ENCODE assay signal across 29 mouse cellular contexts in genomic region chr9:61261263-61261662, GRCm38 (mm10).
A peak's percentile ranks its signal among the peaks of the same experiment; 100 is the strongest.
DNase-seq lines count a peak whose midpoint lies in the region; ATAC-seq and TF ChIP-seq lines count a peak whose summit lies in the region.
"Had no signal": no experiment of that assay in that cellular context is flagged by ENCODE, and none has a peak within 500 bp of the region (broad histone marks: within the 10 kb centered on the region; RNA-seq: fewer than 3 reads in every experiment).

No protein-coding gene starts in this region.

- peaks cover 15% of the 10 kb centered on the region for H3K9me3 ChIP-seq in limb, embryonic 13.5 days
- no peaks in the 10 kb centered on the region for H3K9me3 ChIP-seq in limb, embryonic 10.5 days (replicated peaks)
- H3K9me3 ChIP-seq in stomach, embryonic 15.5 days, result no peaks in the 10 kb centered on the region
- H3K9me3 ChIP-seq in stomach, postnatal 0 days (ENCODE audit: control insufficient read depth, low read length), result no peaks in the 10 kb centered on the region
- no peaks in the 10 kb centered on the region for H3K9me3 ChIP-seq in embryonic facial prominence, embryonic 11.5 days (replicated peaks; ENCODE audit: control insufficient read depth, low read length)
- H3K9me3 ChIP-seq: embryonic facial prominence, embryonic 15.5 days; hindbrain, embryonic 15.5 days; neural tube, embryonic 13.5 days had no signal

- H3K4me3 ChIP-seq in limb, embryonic 13.5 days, result no peak overlapping the region
- no peak overlapping the region for H3K4me3 ChIP-seq in limb, embryonic 10.5 days
- H3K4me3 ChIP-seq in stomach, embryonic 15.5 days (replicated peaks), result no peak overlapping the region
- no peak overlapping the region for H3K4me3 ChIP-seq in stomach, postnatal 0 days (ENCODE audit: low read depth, low read length)
- H3K4me3 ChIP-seq in embryonic facial prominence, embryonic 11.5 days (ENCODE audit: low read depth, low read length), result no peak overlapping the region
- H3K4me3 ChIP-seq: embryonic facial prominence, embryonic 15.5 days; forebrain, embryonic 13.5 days; heart, embryonic 10.5 days; heart, embryonic 15.5 days; hindbrain, embryonic 15.5 days; megakaryocyte, embryonic 14.5 days; neural tube, embryonic 13.5 days had no signal

- ATAC-seq in limb, embryonic 13.5 days (ENCODE audit: low FRiP score, low read depth), result 0 out of 2 replicates have a peak, but pooled peaks have one; percentile 28
- peak; percentile 40; the same call in 1 of the 2 replicates for ATAC-seq in stomach, embryonic 15.5 days (ENCODE audit: insufficient read depth, low FRiP score, low read depth)
- ATAC-seq in stomach, postnatal 0 days (ENCODE audit: low FRiP score, low TSS enrichment), result no peak
- ATAC-seq in embryonic facial prominence, embryonic 11.5 days (replicated peaks; ENCODE audit: insufficient number of reproducible peaks, low FRiP score, low TSS enrichment, low read depth), result no peak
- ATAC-seq: forebrain, embryonic 13.5 days; inflammation-experienced regulatory T-cells, adult 6 months had no signal

- no peaks in the 10 kb centered on the region for H3K36me3 ChIP-seq in limb, embryonic 13.5 days
- H3K36me3 ChIP-seq in limb, embryonic 10.5 days, result no peaks in the 10 kb centered on the region
- H3K36me3 ChIP-seq in stomach, embryonic 15.5 days, result no peaks in the 10 kb centered on the region
- no peaks in the 10 kb centered on the region for H3K36me3 ChIP-seq in stomach, postnatal 0 days (ENCODE audit: control insufficient read depth, insufficient read depth, low read length)
- H3K36me3 ChIP-seq in embryonic facial prominence, embryonic 11.5 days (replicated peaks; ENCODE audit: control insufficient read depth, insufficient read depth, low read depth, low read length), result no peaks in the 10 kb centered on the region
- H3K36me3 ChIP-seq: embryonic facial prominence, embryonic 15.5 days; heart, embryonic 10.5 days; heart, embryonic 15.5 days; hindbrain, embryonic 15.5 days; neural tube, embryonic 13.5 days had no signal

- DNase-seq in limb, embryonic 10.5 days (ENCODE audit: low spot score), result no peak
- DNase-seq in stomach, postnatal 0 days (ENCODE audit: low spot score), result no peak
- peak; percentile 34 for DNase-seq in embryonic facial prominence, embryonic 11.5 days (ENCODE audit: low spot score)
- peak; percentile 60 for DNase-seq in retina, postnatal 1 day
- DNase-seq in frontal cortex, postnatal 10 days (ENCODE audit: low spot score in 2 of 2), result no peak
- DNase-seq in kidney, adult 11 months, result no peak
- DNase-seq: adrenal gland, postnatal 25 days; B cell, adult 2 months; cerebellum, adult 11-12 months; cerebellum, postnatal 10 days; gastrocnemius, postnatal 14 days; kidney, adult 8-10 months; kidney, postnatal 14 days; layer of hippocampus, adult 9-11 months; lung, postnatal 4 days; right cerebral cortex, postnatal 14 days; thymus, adult 2 months; thymus, postnatal 4 days had no signal

- no peak for TF ChIP-seq CTCF in stomach, postnatal 0 days (IDR thresholded peaks at IDR 0.05; ENCODE audit: low read depth)

- 60% methylated on average over 6 of the region's 6 CpGs for WGBS in limb, embryonic 13.5 days
- WGBS in limb, embryonic 10.5 days, result 66% methylated on average over 6 of the region's 6 CpGs
- WGBS in stomach, embryonic 15.5 days, result 38% methylated on average over 6 of the region's 6 CpGs
- 34% methylated on average over 6 of the region's 6 CpGs for WGBS in stomach, postnatal 0 days
- 68% methylated on average over 6 of the region's 6 CpGs for WGBS in embryonic facial prominence, embryonic 11.5 days

- peaks cover 26% of the 10 kb centered on the region for H3K4me1 ChIP-seq in limb, embryonic 13.5 days
- H3K4me1 ChIP-seq in limb, embryonic 10.5 days, result peaks cover 56% of the 10 kb centered on the region
- peaks cover 25% of the 10 kb centered on the region for H3K4me1 ChIP-seq in stomach, embryonic 15.5 days
- no peaks in the 10 kb centered on the region; the same call in 1 of the 2 replicates for H3K4me1 ChIP-seq in stomach, postnatal 0 days (replicated peaks; ENCODE audit: control insufficient read depth, insufficient read depth)
- peaks cover 5% of the 10 kb centered on the region; the same call in 1 of the 2 replicates for H3K4me1 ChIP-seq in embryonic facial prominence, embryonic 11.5 days (ENCODE audit: control insufficient read depth, insufficient read depth, low read length)

- TF ChIP-seq EP300 in stomach, postnatal 0 days (optimal IDR thresholded peaks at IDR 0.05), result no peak

- H3K27ac ChIP-seq in limb, embryonic 13.5 days, result no peak overlapping the region
- H3K27ac ChIP-seq in limb, embryonic 10.5 days, result no peak overlapping the region
- no peak overlapping the region for H3K27ac ChIP-seq in stomach, embryonic 15.5 days
- H3K27ac ChIP-seq in stomach, postnatal 0 days (replicated peaks), result no peak overlapping the region
- H3K27ac ChIP-seq in embryonic facial prominence, embryonic 11.5 days (replicated peaks; ENCODE audit: low read depth, low read length), result no peak overlapping the region
- H3K27ac ChIP-seq: embryonic facial prominence, embryonic 15.5 days; forebrain, embryonic 13.5 days; heart, embryonic 10.5 days; heart, embryonic 15.5 days; hindbrain, embryonic 15.5 days had no signal

- 0 out of 2 replicates have a peak, but pooled peaks cover 7% of the 10 kb centered on the region for H3K27me3 ChIP-seq in limb, embryonic 13.5 days
- H3K27me3 ChIP-seq in limb, embryonic 10.5 days (ENCODE audit: low read depth, poor library complexity, severe bottlenecking), result peaks cover 56% of the 10 kb centered on the region
- H3K27me3 ChIP-seq in stomach, embryonic 15.5 days (replicated peaks), result no peaks in the 10 kb centered on the region
- no peaks in the 10 kb centered on the region for H3K27me3 ChIP-seq in stomach, postnatal 0 days (ENCODE audit: control insufficient read depth, insufficient read depth, low read length)
- no peaks in the 10 kb centered on the region for H3K27me3 ChIP-seq in embryonic facial prominence, embryonic 11.5 days (ENCODE audit: control insufficient read depth, insufficient read depth, low read length)
- H3K27me3 ChIP-seq: hindbrain, embryonic 15.5 days; neural tube, embryonic 13.5 days had no signal

- no peak overlapping the region for H3K4me2 ChIP-seq in limb, embryonic 13.5 days (replicated peaks)
- H3K4me2 ChIP-seq in stomach, embryonic 15.5 days, result no peak overlapping the region
- H3K4me2 ChIP-seq in stomach, postnatal 0 days (replicated peaks; ENCODE audit: low read depth), result no peak overlapping the region
- no peak overlapping the region for H3K4me2 ChIP-seq in embryonic facial prominence, embryonic 11.5 days (ENCODE audit: low read depth, low read length)
- H3K4me2 ChIP-seq: embryonic facial prominence, embryonic 15.5 days; forebrain, embryonic 13.5 days; heart, embryonic 15.5 days; hindbrain, embryonic 15.5 days; liver, embryonic 11.5 days; neural tube, embryonic 13.5 days had no signal

- H3K9ac ChIP-seq in limb, embryonic 13.5 days, result no peak overlapping the region
- no peak overlapping the region for H3K9ac ChIP-seq in stomach, embryonic 15.5 days
- no peak overlapping the region for H3K9ac ChIP-seq in stomach, postnatal 0 days (ENCODE audit: low read length)
- H3K9ac ChIP-seq in embryonic facial prominence, embryonic 11.5 days (replicated peaks; ENCODE audit: low read length), result no peak overlapping the region
- H3K9ac ChIP-seq: embryonic facial prominence, embryonic 15.5 days; forebrain, embryonic 13.5 days; heart, embryonic 15.5 days; hindbrain, embryonic 15.5 days; neural tube, embryonic 13.5 days had no signal

Comparison
In these comparisons a context has a peak if more than half of its experiments do, and no peak if none do; other contexts are left out.
1. ATAC-seq: peak in limb, embryonic 13.5 days (single experiment) and stomach, embryonic 15.5 days (single experiment); none in stomach, postnatal 0 days (single experiment) and embryonic facial prominence, embryonic 11.5 days (single experiment).
2. DNase-seq: peak in embryonic facial prominence, embryonic 11.5 days (single experiment) and retina, postnatal 1 day (single experiment); none in limb, embryonic 10.5 days (single experiment), stomach, postnatal 0 days (single experiment), frontal cortex, postnatal 10 days (0 of 2) and kidney, adult 11 months (single experiment).